Mouse (Mus musculus) frontal cortex, adult (tissue): ENCODE data around the gene Olfr709-ps1.
"Not testable (repeated sequence)": the region's sequence is repeated elsewhere in the genome, so short reads cannot be mapped to it uniquely, and the experiment has no call there.

Source experiments
- ATAC-seq: cut with Nextera tagmentation; 2 replicates; pipeline ENCODE4 v1.9.2; 2017; ENCODE audit warnings: mild to moderate bottlenecking, moderate library complexity, mixed read lengths; ENCODE audit not compliant: low TSS enrichment

Gene Olfr709-ps1

DNA sequence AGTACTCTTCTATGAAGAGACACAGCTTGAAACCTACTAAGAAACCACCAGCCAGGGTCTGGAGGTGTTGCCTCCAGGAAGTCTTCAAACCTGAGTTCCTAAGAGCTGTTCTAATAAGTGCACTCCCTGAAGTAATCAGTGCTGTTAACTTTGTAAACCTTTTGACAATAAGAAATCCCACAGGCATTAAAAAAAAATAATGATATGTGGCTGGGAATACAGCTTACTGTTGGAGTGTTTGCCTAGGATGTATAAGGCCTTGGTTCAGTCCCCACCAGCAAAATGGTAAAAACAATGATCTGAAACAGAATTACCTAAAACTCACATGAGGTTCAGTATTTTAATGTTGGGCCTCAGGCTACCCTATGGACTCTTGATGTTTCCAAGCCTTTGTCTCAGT lies at the start of gene Olfr709-ps1:
Gene Olfr709-ps1, minus strand, starts transcription at position 101 of the 400 bp plus-strand sequence.
- ATAC-seq, result no peak

DNA sequence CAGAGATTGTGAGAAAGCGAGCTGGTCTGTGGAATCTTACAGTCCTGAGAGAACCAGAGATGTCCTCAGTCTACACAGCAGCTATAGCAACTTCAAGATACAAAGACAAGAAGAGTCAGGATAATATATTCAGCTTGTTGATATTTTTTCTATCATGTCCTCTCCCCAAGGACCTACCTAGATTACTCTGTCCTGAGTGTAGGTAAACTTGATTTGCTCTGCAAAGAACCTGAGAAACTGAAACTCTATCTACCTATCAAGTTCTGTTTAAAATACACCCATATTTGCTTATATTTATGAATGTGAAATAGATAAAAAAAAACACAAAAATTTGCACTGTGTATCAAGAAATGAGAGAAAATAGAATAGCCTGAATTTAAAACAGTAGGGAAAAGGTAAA lies 43.3 kb upstream of the Olfr709-ps1 start, which contains the start of gene Olfr711:
Gene Olfr711, minus strand, starts transcription at position 101 of the 400 bp plus-strand sequence.
- ATAC-seq, result no peak

DNA sequence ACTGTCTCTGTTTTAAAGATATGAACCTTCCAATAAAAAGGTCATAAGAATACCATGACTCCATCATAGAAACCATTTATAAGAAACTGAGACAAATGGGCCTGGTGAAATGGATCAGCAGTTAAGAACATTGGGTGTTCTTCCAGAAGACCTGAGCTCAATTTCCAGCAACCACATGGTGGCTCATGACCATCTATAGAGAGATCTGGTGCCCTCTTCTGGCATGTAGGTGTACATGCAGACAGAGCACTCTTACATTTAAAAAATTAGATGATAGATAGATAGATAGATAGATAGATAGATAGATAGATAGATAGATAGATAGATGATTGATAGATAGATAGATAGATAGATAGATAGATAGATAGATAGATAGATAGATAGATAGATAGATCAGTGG lies 35.5 kb upstream of the Olfr709-ps1 start:
- ATAC-seq, result not testable (repeated sequence)

DNA sequence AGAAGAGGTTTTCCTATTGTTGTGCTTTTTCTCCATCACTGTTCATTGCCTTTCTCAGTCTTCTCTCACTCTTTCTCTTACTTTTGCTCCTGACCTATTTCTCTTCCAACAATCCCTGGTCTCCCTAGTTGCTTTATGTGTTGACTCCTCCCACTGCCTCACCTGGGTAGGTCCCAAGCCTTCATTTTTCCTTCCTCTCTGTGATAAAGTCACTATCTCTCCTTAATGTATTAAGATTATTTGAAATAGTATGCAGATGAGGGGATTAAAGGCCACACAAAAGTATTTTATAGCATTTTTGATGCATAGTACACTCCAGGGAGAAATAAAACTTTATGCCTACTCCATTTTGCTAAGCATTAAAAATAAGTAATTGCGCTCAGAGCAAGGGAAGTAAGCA lies 31.8 kb upstream of the Olfr709-ps1 start, which contains the start of gene Olfr6:
Gene Olfr6, minus strand, starts transcription at position 101 of the 400 bp plus-strand sequence.
- ATAC-seq, result no peak

DNA sequence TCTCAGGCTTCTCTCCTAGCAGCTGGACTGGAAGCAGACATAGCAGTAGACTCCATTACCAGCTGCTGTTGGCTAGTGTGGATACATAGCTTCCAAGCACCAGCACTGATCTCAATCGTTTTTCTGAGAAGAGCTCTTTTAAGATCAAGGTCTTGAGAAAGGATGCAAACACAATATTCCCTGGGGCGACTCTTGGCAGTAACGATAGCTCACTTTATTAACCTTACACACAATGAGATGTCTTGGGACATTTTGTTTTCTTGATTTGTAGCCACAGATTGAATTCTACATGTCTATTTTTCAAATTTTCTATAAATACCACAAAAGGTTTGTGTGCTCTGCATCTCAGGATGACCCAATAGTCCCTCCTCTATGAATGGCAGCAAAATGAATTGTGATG lies 16.2 kb upstream of the Olfr709-ps1 start, which contains the start of gene Olfr710:
Gene Olfr710, minus strand, starts transcription at position 101 of the 400 bp plus-strand sequence.
- no peak for ATAC-seq

DNA sequence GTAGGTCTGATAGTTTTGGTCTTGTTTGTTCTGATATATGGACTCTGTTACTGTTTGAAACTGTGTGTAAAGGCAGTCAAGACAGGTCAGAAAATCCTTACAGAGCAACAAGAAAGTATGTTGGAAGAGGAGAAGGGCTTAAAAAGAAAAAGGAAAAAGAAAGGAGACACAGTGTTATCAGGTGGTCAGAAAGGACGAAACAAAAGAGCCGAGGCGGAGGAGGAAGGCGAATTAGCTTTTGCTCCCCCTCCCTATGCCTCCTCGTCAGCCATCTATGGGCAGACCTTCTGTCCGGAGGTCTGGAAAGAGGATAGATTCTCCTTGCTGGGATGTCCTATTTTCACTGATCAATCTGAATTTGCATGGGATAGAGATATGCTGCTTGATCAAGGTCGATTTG lies 11.1 kb downstream of the Olfr709-ps1 start:
- ATAC-seq, result not testable (repeated sequence)

DNA sequence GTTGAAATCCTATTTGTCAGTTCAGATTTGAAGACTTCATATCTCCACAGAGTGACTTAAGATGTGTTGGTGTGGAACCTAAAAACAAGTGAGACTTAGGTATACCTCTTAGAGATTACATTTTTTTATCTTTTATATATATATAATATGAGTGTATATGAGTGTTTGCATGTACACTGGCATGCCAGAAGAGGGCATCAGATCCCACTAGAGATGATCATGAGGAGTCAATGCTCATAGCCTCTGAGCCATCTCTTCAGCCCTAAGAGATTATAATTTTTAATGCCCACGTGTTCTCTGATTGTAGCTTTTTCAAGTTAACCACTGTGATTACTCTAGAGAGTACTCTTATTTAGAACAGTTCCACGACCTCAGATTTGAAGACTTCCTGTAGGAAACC lies 24.3 kb downstream of the Olfr709-ps1 start, which contains the start of gene Olfr1532-ps1:
Gene Olfr1532-ps1, plus strand, starts transcription at position 326 of the 400 bp plus-strand sequence.
- ATAC-seq, result no peak

GRCm38 (mm10) chr7:106901141-106901540 lies 30.9 kb downstream of the Olfr709-ps1 start, which contains the start of gene Olfr707:
TSS of gene Olfr707 (minus strand) at chr7:106901241.
- ATAC-seq, result not testable (repeated sequence)

GRCm38 (mm10) chr7:106888062-106888461 lies 44.0 kb downstream of the Olfr709-ps1 start, which contains the start of gene Olfr706:
TSS of gene Olfr706 (minus strand) at chr7:106888162.
- ATAC-seq, result no peak

DNA sequence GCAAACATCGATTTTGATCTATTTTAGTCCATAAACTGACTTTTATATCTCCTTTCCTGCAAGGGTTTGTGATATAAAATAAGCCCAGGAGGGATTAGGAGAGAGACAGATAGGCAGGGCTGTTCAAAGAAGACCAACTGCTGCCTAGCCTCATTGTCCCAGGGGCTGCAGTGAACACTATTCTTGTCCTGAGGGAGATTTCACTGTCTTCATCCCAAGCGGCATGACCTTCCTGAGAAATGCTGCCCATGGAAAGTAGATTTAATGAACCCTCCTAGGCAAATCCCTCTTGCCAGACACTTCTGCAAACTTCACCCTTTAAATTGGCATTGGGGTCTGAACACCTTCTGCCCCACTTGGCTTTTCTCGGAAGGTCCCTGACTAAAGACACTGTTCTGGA lies 55.2 kb downstream of the Olfr709-ps1 start, which contains the start of gene Olfr705:
Gene Olfr705, minus strand, starts transcription at position 101 of the 400 bp plus-strand sequence.
- ATAC-seq, result no peak
